Mouse (Mus musculus) heart, embryonic 11.5 days (tissue): ENCODE measurements around the gene Dnaja3. TPM values are rescaled to one million over a fixed set of nuclear protein-coding genes. Genes with fewer than 3 reads are reported as not detected.
"Not testable (repeated sequence)": the region's sequence is repeated elsewhere in the genome, so short reads cannot be mapped to it uniquely, and the experiment has no call there.

Experiments used
- ATAC-seq: fragments of 200-750 bp; cut with Nextera tagmentation; replicated peaks from 2 replicates; pipeline ENCODE4 v1.8.0; 2017; ENCODE audit warnings: moderate library complexity; ENCODE audit not compliant: insufficient number of reproducible peaks, low FRiP score, low TSS enrichment
- H3K27ac ChIP-seq: fragments of 300-500 bp; sonication (generic); 2 replicates; pipeline ENCODE4 v1.5.1; 2014; ENCODE audit warnings: mild to moderate bottlenecking, low read depth, low read length
- H3K27me3 ChIP-seq: fragments of 300-500 bp; sonication (generic); 2 replicates; pipeline ENCODE4 v1.6.1; 2014; ENCODE audit warnings: mild to moderate bottlenecking, low read length, mixed read lengths; ENCODE audit not compliant: control insufficient read depth, insufficient read depth
- H3K36me3 ChIP-seq: fragments of 300-500 bp; sonication (generic); 2 replicates; pipeline ENCODE4 v1.6.1; 2014; ENCODE audit warnings: mild to moderate bottlenecking, low read length, moderate library complexity, mixed read lengths; ENCODE audit not compliant: control insufficient read depth, insufficient read depth
- H3K4me1 ChIP-seq: fragments of 300-500 bp; sonication (generic); 2 replicates; pipeline ENCODE4 v1.6.1; 2014; ENCODE audit warnings: low read length; ENCODE audit not compliant: control insufficient read depth, insufficient read depth
- H3K4me2 ChIP-seq: fragments of 300-500 bp; sonication (generic); 2 replicates; pipeline ENCODE4 v1.6.1; 2014; ENCODE audit warnings: mild to moderate bottlenecking, moderate library complexity
- H3K4me3 ChIP-seq: fragments of 300-500 bp; sonication (generic); 2 replicates; pipeline ENCODE4 v1.5.1; 2014; ENCODE audit warnings: low read depth, low read length
- H3K9ac ChIP-seq: fragments of 300-500 bp; sonication (generic); 2 replicates; pipeline ENCODE4 v1.6.1; 2014; ENCODE audit warnings: mild to moderate bottlenecking, low read depth, low read length, moderate library complexity
- H3K9me3 ChIP-seq: fragments of 300-500 bp; sonication (generic); replicated peaks from 2 replicates; pipeline ENCODE4 v1.6.1; 2016; ENCODE audit warnings: low read length; ENCODE audit not compliant: control insufficient read depth
- WGBS: fragments of 180-500 bp; shearing (Covaris S2); extraction: QIAGEN DNeasy Blood & Tissue Kit; methylation state at CpG from one replicate; pipeline ENCODE4 v1.1.7; 2014; ENCODE audit not compliant: insufficient replicate concordance; 5-methylcytosine and 5-hydroxymethylcytosine counted together
- polyA plus RNA-seq: library from polyadenylated mRNA; unstranded; fragments of >200 nt; fragmentation: Nextera tagmentation; extraction: Ambion mirVana; gene quantifications from 2 replicates; pipeline ENCODE4 v1.2.1, GENCODE M21; 2014

Dnaja3 gene
- polyA plus RNA-seq, 1 experiment from 2014 or later: 63.6 TPM

DNA sequence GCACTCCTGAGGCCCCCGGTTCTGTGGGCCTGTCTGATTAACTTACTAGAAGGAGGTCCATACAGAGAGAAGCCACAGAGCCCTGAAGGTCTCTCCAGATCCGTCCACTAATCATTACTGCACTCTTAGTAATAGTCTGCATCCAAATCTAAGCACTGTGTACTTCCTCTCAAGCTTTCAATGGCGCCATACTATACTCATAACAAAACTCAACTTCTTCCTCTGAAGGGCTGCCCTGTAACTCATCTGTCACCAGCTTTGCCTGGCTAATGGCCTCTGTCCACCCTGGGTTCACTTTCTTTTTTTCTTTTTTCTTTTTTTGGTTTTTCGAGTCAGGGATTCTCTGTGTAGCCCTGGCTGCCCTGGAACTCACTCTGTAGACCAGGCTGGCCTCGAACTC lies 38.3 kb downstream of the Dnaja3 start:
- peaks cover 4% of the 10 kb centered on the region; the same call in 1 of the 2 replicates for H3K36me3 ChIP-seq
- peak overlapping the region; percentile 90; the same call in 1 of the 2 replicates for H3K4me2 ChIP-seq

DNA sequence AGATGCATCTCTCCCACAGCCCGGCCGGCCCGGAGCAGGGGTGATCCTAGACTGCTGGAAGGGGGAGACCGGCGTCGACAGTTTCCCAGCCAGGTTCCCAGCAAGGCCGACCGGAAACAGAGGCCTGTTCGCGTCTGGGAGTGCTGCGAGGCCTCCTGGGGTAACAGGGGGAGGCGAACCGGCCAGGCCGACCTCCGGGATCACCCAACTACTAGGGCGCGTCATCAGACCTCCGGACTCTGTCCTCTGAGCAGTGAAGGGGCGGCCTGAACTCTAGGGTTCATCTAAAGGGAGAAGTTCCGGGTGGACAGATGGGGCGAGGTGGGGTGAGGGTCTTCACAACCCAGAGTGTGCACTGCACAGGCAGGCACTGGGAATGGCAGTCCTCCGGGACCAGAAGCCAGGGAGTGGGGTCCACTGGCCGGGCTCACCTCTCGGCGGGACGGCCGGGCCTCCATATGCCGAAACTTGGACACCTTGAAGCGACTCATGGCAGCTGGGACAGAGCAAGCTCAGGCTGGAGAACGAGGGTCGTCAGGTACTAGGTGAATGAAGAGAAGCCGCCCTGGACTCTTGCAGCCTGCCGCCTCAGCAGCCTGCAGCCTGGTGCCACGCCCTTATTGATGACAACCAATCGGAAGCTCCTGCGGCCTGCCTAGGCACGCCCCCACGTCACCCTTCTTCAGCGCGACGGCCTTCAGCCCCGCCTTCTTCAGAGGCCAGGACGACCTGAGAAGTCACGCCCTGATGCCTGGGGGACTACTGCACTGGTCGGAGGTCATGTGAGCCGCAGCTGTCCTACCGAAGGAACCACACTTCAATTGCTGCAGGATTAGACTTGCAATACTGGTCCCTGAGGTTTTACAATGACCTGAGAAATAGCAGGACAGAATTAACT lies 39.6 kb downstream of the Dnaja3 start, which contains the start of gene Coro7:
Gene Coro7, minus strand, starts transcription at position 657 of the 898 bp plus-strand sequence.
- no peaks in the 10 kb centered on the region for H3K9me3 ChIP-seq
- no peaks in the 10 kb centered on the region for H3K27me3 ChIP-seq
- peak within 1 kb of the TSS; percentile 69 for H3K9ac ChIP-seq
- H3K27ac ChIP-seq: no peak within 1 kb of the TSS
- H3K4me1 ChIP-seq: peaks cover 12% of the 10 kb centered on the region
- peak within 1 kb of the TSS; percentile 62 for H3K4me3 ChIP-seq
- WGBS: under 1% methylated on average over 45 of the region's 47 CpGs
- ATAC-seq: peak; percentile 92
- peaks cover 4% of the 10 kb centered on the region; the same call in 1 of the 2 replicates for H3K36me3 ChIP-seq
- peak within 1 kb of the TSS; percentile 90 for H3K4me2 ChIP-seq

More for the DNA sequence above, 38.3 kb downstream of the Dnaja3 start:
- no peaks in the 10 kb centered on the region for H3K9me3 ChIP-seq
- peaks cover 11% of the 10 kb centered on the region for H3K4me1 ChIP-seq
- no peaks in the 10 kb centered on the region for H3K27me3 ChIP-seq
- H3K9ac ChIP-seq: no peak overlapping the region
- no peak for ATAC-seq
- H3K4me3 ChIP-seq: no peak overlapping the region
- H3K27ac ChIP-seq: no peak overlapping the region
- 55% methylated on average over 5 of the region's 5 CpGs for WGBS

DNA sequence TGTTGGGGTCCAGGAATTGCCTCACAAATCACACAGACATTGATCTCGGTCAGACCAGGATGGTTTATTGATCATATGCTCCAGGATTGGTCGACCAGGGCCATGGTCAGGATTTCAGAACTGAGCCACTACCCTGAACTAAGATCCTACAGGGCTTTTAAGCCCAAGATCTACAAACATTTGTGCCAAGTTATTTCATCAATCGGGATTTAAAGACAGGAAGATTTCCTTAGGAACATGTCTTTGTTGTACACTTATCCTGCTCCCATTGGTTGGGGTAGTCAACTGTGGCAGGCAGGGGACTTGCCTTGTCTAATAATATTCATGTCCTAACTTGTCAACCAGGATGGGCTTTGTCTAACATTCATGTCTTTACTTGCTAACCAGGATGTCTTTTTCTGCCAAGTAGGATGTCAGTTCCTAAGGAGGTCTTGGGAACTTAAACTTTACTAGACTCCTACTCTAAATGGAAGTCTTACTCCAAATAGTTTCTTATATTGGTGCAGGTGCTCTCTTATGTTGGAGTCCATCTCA lies 41.2 kb downstream of the Dnaja3 start:
- peaks cover 14% of the 10 kb centered on the region for H3K4me1 ChIP-seq
- H3K36me3 ChIP-seq, ATAC-seq, H3K27ac ChIP-seq, H3K27me3 ChIP-seq, H3K4me2 ChIP-seq, H3K9ac ChIP-seq, H3K9me3 ChIP-seq, H3K4me3 ChIP-seq: not testable (repeated sequence)
- WGBS: 77% methylated on average over 3 of the region's 3 CpGs

DNA sequence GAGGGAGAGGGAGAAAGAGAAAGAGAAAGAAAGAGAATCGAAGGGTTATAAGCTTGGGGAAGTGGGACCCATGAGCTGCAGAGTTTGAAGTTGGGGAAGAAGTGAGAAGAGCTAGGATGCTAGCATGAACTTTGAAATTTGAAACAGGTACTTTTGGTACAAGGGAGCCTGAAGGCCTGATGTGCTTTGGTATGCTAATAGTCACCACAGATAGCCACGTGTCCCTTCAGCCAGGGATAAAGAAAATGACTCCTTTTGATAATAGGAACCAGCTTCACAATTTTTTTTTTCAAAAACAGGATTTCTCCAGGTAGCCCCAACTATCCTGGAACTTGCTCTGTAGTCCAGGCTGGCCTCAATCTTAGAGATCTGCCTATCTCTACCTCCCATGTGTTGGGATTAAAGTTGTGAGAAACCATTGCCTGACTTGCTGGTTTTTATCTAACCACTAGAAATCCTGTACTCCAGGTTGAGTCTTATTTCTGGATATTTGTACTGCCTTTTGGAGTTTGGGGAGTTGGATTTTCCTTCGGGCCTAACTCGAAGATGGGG lies 42.9 kb downstream of the Dnaja3 start:
- Histone ChIP-seq H3K4me2 (peak overlapping the region; percentile 95), H3K27me3 (no peaks in the 10 kb centered on the region), H3K4me3 (peak overlapping the region; percentile 93; the same call in 1 of the 2 replicates), H3K9me3 (no peaks in the 10 kb centered on the region), H3K4me1 (peaks cover 14% of the 10 kb centered on the region), H3K27ac (no peak overlapping the region), H3K36me3 (peaks cover 2% of the 10 kb centered on the region; the same call in 1 of the 2 replicates), H3K9ac (no peak overlapping the region)
- whole genome bisulfite sequencing: 70% methylated on average over 4 of the region's 4 CpGs
- no peak for ATAC-seq

DNA sequence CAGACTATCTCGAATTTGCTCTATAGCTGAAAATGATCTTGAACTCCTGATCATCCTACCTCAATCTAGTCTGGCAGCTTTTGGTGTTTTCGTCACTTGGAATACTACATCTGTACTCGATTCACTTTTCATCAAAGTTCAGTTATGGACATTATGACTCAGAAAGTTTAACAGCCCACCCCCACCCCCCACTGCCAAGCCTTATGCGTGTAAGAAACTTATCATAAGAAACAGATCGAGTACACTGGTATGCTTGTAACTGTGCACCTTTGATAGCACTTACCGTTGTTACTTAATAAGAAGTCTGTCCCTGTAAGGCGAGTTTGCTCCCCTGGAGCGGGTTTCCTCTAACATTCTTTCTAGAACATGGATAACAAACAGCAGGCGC lies 43.4 kb downstream of the Dnaja3 start:
- Histone ChIP-seq H3K27ac (peak overlapping the region; percentile 65), H3K4me2 (peak overlapping the region; percentile 95), H3K27me3 (no peaks in the 10 kb centered on the region), H3K9me3 (no peaks in the 10 kb centered on the region), H3K9ac (peak overlapping the region; percentile 91), H3K4me1 (peaks cover 10% of the 10 kb centered on the region), H3K36me3 (peaks cover 5% of the 10 kb centered on the region; the same call in 1 of the 2 replicates), H3K4me3 (peak overlapping the region; percentile 93)
- no peak for ATAC-seq
- WGBS: 28% methylated on average over 9 of the region's 9 CpGs

DNA sequence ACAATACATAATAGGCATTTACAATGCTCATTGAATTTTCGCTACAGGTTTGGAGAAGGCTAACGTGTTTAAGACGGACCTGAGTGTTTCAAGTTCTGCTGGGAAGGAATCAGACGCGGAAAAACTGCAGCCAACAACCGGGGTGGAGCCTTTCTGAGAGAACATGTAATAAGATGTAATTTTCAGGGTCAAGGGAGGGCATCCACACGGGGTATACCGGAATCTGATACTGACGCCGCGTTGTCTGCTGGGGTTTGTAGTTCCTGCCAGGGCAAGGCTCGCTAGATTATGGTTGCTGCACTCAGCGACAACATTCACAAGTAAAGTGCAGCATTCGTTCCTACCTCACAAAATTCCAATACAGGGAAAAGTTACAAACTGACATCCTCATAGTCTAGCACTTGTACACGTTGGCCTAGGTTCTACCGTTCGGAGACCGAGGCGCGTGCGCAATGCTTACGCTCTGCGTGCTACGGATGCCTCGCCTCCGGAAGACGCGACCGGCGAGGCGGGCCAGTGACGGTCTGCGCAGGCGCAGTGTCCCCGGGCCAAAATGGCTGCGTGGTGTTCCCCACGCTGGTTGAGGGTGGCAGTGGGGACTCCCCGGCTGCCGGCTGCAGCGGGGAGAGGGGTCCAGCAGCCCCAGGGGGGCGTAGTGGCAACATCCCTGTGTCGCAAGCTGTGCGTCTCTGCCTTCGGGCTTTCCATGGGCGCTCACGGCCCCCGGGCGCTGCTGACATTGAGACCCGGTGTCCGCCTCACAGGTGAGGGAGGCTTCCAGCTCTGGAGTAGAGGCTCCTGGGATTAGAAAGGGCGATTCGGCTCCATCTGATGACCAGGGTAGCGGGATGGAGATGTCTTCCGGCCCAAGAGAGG lies 44.0 kb downstream of the Dnaja3 start:
- ATAC-seq: peak; percentile 81
- H3K4me2 ChIP-seq: peak overlapping the region; percentile 95
- H3K27ac ChIP-seq: peak overlapping the region; percentile 65
- peak overlapping the region; percentile 93 for H3K4me3 ChIP-seq
- 1% methylated on average over 54 of the region's 54 CpGs for WGBS
- H3K9me3 ChIP-seq: no peaks in the 10 kb centered on the region
- H3K27me3 ChIP-seq: no peaks in the 10 kb centered on the region
- H3K9ac ChIP-seq: peak overlapping the region; percentile 91
- H3K4me1 ChIP-seq: peaks cover 5% of the 10 kb centered on the region
- peaks cover 7% of the 10 kb centered on the region; the same call in 1 of the 2 replicates for H3K36me3 ChIP-seq

DNA sequence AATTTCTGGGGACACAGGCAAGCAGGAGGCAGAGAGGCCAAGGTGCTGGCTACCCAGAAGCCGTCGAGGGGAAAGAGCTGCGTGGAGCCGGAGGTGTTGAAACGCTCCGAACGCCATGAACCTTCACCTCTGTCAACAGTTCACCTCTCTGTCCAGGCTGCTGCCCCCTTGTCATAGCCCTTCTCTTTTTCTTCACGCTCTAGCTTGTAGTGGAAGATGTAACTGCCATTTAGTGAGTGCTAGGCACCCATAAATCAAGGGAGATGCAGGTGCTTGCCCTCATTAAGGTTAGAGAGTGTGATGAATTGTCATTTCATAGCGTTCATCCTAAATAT lies 44.6 kb downstream of the Dnaja3 start:
- no peak for ATAC-seq

DNA sequence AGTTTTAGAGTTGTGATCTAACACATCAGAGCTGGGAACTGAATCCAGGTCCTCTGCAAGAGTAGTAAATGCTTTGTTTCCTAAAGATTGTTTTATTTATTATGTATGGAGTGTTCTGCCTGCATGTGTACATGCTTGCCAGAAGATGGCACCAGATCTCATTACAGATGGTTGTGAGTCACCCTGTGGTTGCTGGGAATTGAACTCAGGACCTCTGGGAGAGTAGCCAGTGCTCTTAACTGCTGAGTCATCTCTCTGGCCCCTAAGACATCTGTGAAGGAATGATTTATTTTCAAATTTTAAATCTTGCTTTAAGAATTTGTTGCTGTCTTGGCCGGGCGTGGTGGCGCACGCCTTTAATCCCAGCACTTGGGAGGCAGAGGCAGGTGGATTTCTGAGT lies 49.6 kb downstream of the Dnaja3 start:
- 88% methylated on average over 4 of the region's 4 CpGs for WGBS
- not testable (repeated sequence) for H3K9ac ChIP-seq, ATAC-seq, H3K27me3 ChIP-seq, H3K4me3 ChIP-seq, H3K9me3 ChIP-seq, H3K4me1 ChIP-seq, H3K4me2 ChIP-seq, H3K27ac ChIP-seq
- H3K36me3 ChIP-seq: peaks cover 38% of the 10 kb centered on the region

More for the DNA sequence above, 44.6 kb downstream of the Dnaja3 start:
- Histone ChIP-seq H3K27me3 (no peaks in the 10 kb centered on the region), H3K4me3 (peak overlapping the region; percentile 93), H3K27ac (peak overlapping the region; percentile 65), H3K9me3 (no peaks in the 10 kb centered on the region), H3K36me3 (peaks cover 11% of the 10 kb centered on the region; the same call in 1 of the 2 replicates), H3K4me2 (peak overlapping the region; percentile 95), H3K9ac (peak overlapping the region; percentile 91), H3K4me1 (peaks cover 3% of the 10 kb centered on the region; the same call in 1 of the 2 replicates)
- 1% methylated on average over 9 of the region's 9 CpGs for WGBS
